Mouse (Mus musculus) left cerebral cortex, postnatal 25 days (tissue): ENCODE measurements around the gene Ttll10. TPM values are rescaled to one million over a fixed set of nuclear protein-coding genes. Genes with fewer than 3 reads are reported as not detected.

Experiments
- DNase-seq, 2 experiments: peaks; one replicate each; pipeline ENCODE4 v3.0.0; 2022; ENCODE audit warnings: low spot score in 2 of 2, mixed read lengths in 1 of 2
- intact Hi-C: fragments of 180-260 bp; cut with DNase I; formaldehyde crosslinking; loops from one replicate; pipeline ENCODE4 v1.15.1; 2025
- total RNA-seq, 2 experiments: library from RNA; stranded (reverse); gene quantifications; 2 replicates each; pipeline ENCODE4 v1.2.3; 2021

Ttll10 gene
- total RNA-seq, 2 experiments from 2014 or later: not detected

DNA sequence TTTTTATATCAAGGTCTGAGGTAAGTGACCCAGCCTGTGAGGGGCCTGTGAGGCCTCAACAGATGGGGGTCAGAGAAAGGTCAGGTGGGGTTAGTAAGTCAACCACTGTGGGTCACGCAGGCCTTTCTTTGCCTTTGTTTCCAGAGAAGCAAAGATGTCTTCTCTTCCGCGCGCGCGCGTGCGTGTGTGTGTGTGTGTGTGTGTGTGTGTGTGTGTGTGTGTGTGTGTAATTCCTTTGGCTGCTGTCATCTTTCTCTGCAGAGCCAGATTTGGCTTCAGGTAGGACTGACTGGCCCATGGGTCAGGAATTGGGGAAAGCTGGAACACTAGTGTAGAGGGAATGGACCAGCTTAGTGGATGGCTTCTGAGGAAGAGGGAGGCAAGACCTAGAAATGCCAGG lies 10.5 kb upstream of the Ttll10 start:
- intact Hi-C loops: no loop called here
- no peak for DNase-seq

DNA sequence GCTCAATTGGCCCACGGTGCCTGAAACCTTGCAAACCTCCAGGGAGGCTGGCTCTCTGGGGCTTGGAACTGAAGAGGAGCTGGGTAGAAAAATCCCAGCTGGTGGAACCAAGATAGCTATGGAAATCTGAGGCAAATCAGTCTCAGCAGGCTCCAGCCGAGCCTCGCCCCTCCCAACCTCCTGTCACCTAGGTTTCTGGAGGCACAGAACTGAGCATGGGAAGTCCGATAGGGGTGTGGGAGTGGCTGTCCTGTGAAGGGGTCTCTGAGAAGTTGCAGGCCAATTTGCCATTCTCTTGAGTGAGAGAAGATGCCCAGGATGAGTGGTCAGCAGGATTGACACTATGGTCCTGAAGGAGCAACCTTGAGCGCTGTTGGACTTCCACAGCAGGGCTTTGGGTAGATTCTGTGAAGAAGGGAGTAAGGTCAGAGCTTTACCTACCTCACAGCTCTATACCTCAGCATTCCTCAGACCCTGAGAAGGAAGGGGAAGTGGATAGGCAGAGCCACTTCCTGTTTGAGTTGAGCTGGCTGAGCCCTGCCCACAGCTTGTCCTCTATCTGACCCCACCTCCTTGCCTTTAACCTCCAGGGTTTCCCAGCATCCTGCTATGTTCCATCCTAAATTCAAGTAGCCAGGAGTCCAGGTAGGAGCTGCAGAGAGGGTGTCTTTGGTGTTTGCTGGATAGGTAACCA lies 8.2 kb upstream of the Ttll10 start:
- no peak for DNase-seq

DNA sequence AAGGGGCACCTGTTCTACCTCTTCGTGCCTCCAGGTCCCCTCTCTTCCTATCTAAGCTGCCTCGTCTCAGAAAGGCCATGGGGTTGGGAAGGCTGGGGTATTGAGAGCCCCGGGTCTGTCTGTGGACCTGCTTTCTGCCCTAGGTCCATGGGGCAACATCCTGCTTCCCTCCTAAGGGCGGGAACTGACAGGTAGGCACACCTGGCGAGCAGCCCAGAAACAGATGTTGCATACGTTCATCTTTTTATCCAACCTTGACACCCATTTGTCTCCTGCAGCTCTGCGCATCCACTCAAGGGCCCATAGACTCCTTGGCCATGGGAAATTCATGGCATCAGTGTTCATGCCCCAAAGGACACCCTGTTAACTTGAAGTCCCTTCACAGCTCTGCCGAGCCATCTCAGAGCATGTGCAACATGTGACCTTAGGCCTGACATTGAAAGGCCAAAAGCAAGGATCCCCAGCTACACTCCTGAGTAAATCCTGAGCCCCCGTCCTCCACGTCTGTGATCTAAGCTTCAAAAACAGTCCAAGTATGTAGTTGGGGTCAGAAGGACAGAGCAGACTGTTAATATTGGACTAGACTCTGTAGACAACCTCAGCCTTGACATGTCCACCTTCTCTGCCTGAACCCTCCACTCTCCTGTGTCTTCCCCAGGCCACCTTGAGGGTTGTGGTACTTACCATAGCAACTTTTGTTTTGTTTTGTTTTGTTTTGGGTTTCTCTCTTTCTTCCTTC lies 6.1 kb upstream of the Ttll10 start:
- intact Hi-C loops: no loop called here
- no peak for DNase-seq

More for the DNA sequence above, 8.2 kb upstream of the Ttll10 start:
- intact Hi-C loops: no loop called here

DNA sequence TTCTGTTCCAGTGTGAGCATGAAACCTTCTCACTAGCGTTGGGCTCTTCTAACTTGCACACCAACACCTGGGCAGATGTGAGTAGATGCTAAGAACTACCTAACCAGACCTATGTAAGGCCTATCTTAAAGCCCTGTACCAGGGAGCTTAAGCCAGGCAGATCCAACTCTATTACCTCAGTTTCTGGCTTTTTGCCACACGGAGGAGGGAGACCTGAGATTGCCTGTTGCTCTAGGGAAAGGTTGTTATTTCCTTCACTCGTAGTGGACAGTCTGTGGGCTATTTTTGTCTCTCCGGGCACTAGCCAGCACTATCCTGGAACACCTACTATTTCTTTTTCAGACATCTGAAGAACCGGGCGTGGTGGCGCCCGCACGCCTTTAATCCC lies 5.3 kb upstream of the Ttll10 start:
- intact Hi-C loops: no loop called here
- DNase-seq: no peak

DNA sequence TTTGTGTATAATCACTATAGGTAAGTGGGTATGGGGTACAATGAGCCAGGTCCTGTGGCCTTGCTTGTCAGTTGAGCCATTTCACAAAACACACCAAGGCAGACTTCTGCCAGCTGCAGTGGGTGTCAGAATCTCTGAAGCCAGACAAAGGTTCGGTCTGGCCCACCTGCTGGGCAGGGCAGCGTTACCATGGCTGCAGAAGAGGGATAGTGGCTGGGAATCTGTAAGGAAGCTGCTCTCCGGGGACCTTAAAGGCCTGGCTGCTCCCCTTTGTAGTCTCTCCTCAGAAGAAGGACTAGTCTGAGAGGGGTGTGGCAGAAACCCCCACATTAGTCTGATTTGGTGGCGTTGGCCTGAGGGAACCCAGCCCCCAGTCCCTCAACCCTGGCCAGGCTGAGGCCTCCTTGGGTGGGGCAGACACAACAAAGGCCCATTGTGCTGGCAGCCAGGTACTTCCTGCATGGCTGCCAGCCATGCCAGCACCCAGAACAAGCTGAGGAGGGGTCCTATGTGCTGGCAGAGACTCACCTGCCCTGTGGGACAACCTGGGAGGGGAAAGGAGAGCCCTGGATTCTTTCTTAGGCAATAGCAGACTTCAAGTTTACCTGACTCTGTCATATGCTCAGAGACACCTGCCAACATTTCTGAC lies 4.8 kb upstream of the Ttll10 start:
- intact Hi-C loops: no loop called here
- DNase-seq: no peak

DNA sequence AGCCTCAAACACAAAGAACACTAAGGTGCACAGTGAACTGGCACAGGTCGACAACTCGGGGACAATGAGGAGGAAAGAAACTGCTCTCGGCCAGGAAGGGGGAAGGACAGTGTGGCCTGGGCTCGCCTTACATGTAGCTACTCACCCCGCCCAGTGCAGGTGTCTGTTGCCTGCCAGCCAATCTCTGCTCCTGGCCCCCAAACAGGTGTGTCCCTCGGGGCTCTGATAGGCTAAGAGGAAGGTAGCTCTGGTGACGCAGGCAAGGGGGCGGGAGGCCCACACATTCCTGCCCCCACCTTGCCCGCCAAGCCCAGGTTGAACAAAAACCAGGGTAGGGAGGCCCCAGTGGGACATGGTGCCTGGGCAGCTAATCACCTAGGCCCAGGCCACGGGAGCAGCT lies 499 bp upstream of the Ttll10 start:
- intact Hi-C loops: no loop called here

DNA sequence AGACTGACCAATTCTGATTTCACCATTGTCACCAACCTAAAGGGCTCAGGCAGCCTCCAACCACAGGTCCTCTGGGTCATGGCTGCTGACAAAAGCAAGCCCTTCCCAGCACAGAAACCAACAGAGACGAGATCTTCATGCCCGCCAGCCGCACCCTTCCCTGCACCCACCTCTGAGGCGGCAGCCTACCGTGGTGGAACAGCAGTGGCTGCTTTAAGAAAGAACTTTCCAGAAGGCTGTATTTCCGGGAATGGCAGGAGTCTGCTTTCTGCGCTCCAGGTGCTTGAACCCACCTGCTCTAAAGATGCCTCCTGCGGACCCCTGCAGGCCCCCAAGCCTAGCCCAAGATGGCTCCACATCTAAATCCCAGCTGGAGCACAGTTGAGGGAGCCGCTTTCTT lies 388 bp downstream of the Ttll10 start:
- intact Hi-C loops: no loop called here
- no peak for DNase-seq

More for the DNA sequence above, 499 bp upstream of the Ttll10 start:
- no peak for DNase-seq

DNA sequence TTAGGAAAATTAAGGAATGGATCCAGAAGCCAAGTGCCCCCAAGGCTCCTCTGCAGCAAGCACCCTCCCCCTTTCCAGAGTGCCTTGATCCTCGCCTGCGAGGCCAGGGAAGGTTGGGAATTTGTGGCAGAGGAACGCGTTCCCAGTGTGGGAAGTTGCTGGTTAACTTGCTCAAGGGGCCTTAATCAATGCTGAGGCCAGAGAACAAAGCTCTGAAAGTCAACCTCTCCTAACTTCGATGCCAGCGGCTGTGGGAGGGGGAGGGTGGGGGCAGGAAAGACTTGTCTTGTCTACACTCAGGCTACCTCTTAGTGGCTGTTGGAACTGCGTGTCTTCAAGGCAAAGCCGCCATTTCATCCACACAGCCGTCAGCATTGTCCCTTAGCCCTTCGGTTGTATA lies 1.5 kb downstream of the Ttll10 start:
- no peak for DNase-seq
- intact Hi-C loops: no loop called here

DNA sequence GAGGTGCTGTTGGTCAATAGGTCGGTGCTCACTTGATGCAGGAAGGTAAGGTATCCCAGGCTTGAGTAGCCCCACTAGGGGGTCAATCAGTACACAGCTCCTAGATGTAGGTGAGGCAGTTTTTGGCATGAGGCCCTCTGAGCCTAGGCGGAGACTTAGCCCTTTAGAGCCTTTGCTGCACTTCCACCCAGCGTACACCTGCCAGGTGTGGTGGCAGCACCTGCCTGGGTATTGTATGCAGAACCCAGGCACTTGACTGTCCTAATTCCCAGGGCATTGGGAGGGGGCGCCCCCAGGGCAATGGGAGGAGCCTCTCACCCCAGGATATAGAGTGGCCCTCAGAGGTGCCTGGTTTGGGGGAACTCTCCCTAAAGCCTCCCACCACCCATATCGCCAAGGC lies 4.0 kb downstream of the Ttll10 start:
- intact Hi-C loops: no loop called here
- no peak for DNase-seq

DNA sequence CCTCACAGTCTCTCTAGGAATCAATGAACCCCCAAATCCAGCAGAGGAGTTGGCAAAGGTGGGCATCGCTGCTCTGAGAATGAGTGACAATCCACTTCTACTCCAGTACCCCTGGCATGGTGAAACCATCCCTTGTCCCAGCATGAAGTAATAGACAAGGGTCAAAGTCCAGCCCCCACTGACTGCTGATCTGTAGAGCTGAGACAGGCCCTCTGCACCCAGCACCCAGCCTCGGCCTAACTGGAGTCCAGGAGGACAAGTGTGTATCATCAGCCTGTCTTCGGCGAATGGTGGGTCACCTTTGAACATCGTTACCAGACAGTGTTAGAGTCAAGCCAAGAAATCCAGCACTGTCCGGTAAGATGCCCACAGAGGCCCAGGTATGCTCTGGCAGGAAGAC lies 4.6 kb downstream of the Ttll10 start:
- no peak for DNase-seq
- intact Hi-C loops: no loop called here

DNA sequence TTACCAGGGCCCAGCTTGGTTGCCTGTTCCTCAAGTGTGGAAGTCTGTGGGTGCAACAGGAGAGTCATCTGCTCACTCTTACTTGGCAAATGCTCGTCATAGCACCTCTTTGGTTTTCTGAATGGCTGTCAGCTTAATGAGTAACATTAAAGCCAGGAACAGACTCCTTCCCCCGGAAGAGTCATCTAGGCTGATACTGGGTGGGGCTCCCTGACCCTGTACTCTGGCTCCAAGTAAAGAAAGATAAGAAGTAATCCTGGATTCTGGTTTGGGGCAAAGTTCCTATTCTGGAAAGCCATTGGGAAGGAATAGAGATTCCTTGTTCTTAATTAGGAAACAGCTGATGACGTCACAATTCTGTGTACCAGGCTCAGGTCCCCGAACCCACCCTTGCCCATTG lies 5.1 kb downstream of the Ttll10 start:
- no peak for DNase-seq
- intact Hi-C loops: no loop called here

DNA sequence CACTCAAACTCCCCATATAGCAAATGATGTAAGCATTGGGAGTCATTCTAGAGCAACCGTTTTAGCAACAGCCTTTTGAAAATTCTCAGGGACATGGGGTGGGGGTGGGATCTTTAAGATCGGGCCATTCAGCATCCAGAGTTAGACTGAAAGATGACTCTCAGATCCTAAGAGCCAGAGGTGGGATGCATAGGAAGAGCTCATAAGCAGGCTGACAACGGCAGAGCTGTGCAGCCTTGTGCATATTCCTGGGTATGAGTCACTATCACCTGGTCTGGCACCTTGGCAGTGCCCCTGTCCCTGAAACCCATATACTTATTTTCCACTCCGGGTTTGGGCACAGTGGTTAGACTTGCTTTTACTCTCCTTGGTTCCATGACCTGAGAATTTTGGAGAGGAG lies 6.1 kb downstream of the Ttll10 start:
- intact Hi-C loops: no loop called here
- no peak for DNase-seq

DNA sequence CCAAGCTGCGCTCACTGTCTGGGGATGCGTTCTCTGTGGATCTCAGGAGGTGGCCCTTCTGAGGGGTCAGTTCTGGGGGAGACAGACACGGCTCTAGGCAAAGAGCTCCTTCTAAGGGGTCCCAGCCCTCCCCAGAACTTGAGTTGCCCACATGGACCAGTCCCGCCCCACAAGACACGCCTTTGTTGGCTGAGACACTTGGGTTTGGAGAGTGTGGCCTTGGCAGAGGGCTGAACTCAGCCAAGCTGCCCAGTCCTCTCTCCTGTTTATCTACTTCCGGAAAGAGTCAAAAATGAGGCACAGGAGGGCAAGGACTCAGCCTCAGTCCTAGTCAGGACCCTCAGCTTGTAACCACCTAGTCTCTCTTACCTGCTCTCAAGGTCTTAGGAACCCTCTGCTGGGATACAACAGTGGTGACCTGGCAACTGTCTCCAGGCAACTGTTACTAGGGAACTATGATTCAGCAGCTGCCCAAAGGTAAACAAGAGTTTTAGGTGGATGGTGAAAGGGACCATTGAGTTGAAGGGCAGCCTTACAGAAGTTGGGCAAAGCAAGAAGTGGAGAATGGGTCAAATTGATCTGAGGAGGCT lies 8.7 kb downstream of the Ttll10 start:
- DNase-seq: no peak
- intact Hi-C loops: no loop called here

DNA sequence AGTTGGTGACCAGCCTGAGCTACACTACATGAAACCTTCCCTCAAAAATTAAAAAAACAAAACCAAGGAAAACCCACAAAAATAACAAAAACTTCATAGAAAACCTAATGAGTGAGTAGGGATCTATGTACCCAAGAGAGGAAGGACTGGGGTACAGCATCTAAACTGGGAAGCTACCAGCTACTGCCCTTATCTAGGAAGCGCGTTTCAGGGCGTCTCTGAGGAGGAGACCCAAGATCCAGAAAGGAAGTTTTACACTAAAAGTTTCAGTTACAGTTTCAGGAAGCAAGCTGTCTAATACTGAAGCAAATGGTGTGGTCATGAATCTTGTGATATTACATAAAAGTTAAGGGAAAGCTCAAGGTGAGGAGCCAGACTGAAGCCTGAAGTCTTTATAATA lies 9.4 kb downstream of the Ttll10 start:
- intact Hi-C loops: loop anchor here (5.0 kb wide), 1 partner anchor 43 kb away; no protein-coding TSS in a partner anchor

DNA sequence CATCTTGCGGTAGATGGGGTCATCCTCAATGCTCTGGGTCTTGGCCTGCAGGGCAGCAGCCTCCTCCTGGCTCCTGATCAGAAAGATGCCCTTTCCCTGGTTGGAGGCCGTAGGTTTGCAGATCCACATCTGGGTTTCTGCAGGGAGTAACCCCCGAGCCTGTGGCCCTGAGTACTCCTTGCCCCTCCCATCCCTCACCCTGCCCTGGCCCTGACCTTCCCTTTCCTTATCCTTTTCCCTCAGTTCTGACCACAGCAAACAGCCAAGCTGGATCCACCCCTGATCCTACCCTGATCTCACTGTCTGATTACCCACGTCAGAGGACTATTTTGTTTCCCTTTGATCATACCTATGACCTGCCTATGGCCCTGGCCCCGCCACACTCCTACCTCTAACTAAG lies 14.5 kb downstream of the Ttll10 start:
- no peak for DNase-seq
- intact Hi-C loops: loop anchor here (5.0 kb wide), 1 partner anchor 48 kb away; no protein-coding TSS in a partner anchor

More for the DNA sequence above, 9.4 kb downstream of the Ttll10 start:
- DNase-seq: no peak

DNA sequence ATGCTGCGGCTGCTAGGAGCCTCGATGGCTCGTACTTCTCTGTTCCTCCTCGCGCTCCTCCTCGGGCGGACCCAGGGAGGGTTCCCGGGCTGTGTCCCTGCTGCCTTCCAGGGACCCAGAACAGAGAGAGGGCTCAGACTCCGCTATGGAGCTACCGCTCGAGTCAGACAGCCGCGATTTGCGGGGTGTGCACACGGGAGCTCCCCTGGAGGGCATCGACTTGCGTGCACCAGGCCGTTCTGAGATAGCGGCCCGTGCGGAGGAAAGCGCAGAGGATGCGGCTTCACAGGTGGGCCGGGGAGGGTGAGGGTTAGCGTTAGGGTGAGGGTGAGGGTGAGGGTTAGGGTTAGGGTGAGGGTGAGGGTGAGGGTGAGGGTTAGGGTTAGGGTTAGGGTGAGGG lies 24.3 kb downstream of the Ttll10 start:
- no peak for DNase-seq
- intact Hi-C loops: loop anchor here (5.0 kb wide), 1 partner anchor 67 kb away; no protein-coding TSS in a partner anchor

DNA sequence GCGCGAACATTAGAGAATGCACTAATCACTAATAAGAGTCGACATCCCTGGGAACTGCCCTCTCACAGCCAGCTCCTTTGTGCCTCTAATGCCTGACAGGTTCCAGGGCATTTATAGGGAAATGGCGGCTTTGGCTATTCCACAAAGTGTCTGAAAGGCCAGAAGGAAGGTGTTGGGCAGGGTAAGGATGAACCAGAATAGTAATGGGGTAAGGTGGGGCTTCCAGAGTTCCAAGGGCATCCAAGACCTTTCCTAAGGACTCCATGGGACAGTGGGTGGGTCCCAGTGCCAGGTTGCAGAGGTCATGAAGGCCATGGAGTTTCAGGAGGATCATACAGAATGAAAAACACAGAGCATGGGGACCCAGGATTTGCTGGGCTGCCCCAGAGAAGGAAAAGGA lies 24.9 kb downstream of the Ttll10 start:
- no peak for DNase-seq
- intact Hi-C loops: loop anchor here (5.0 kb wide), 1 partner anchor 68 kb away; no protein-coding TSS in a partner anchor

DNA sequence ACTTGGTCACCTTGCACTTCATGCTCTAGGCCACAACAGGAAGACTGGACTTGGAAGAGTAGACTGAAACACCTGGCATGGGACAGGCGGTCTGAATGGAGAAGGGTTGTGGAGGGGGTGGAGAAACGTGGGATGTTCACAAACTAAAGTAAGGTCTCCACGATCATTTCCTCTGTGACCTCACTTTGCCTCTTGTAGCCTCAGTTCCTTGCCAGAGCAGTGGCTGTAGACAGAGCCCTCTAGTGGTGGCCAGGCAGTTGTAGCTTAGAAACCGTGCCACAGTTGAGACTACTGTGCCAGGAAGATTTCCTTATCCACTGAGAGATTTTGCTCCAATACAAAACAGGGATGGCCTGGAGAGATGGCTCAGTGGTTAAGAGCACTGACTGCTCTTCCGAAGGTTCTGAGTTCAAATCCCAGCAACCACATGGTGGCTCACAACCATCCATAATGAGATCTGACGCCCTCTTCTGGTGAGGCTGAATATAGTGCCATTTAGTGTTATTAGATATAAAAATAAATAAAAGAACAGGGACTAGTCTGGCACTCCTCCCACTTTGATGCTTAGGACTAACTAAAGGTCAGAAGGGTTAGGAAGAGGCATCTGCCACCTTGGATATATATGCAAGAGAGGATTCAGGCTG lies 25.6 kb downstream of the Ttll10 start:
- peak in 1 of 2 experiments; percentile 42 for DNase-seq
- intact Hi-C loops: loop anchor here (5.0 kb wide), 1 partner anchor 69 kb away; no protein-coding TSS in a partner anchor

DNA sequence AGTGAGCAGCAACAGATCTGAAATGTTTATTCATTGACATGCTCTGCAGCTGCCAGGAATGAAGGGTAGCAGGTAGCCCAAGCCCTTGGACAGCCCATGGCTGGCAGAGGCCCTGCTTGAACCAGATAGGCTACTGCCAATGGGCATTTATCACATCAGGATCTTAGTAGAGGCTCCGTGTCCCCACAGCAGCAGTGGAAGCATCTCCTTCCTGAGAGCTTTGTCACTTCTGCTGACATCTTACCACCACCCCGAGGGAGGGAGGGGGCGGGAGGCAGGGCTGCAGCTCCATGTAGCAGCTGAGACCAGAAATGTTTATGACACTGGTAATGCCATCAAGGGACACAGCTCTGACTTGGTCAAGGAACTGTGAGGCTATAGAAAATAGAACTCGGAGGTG lies 26.4 kb downstream of the Ttll10 start:
- intact Hi-C loops: loop anchor here (5.0 kb wide), 1 partner anchor 69 kb away; no protein-coding TSS in a partner anchor
- DNase-seq: no peak
